Mouse (Mus musculus) CH12.LX (cell line): ENCODE measurements at regions not wholly inside any gene's neighbourhood (a gene's known extent, or its start where the extent isn't known, plus 50 kb on each side); places are given as distances from the start of the nearest gene placed in this dataset.

ENCODE experiments used
- BHLHE40 ChIP-seq: IDR thresholded peaks from 2 replicates; pipeline ENCODE4 v1.6.1; 2011; ENCODE audit warnings: mild to moderate bottlenecking, low read depth, low read length, improper control_type of control experiment
- CHD1 ChIP-seq: IDR thresholded peaks from 2 replicates; pipeline ENCODE4 v1.6.1; 2012; ENCODE audit warnings: low read depth, low read length, improper control_type of control experiment, inconsistent platforms
- CTCF ChIP-seq, 2 experiments: IDR thresholded peaks in 1 of 2; conservative IDR thresholded peaks in 1 of 2; 2 replicates each; pipeline ENCODE4 v1.5.1; 2011 to 2012; ENCODE audit warnings: low read depth in 2 of 2, low read length in 2 of 2, improper control_type of control experiment in 1 of 2, inconsistent platforms in 1 of 2, mild to moderate bottlenecking in 1 of 2, moderate library complexity in 1 of 2
- POLR2A ChIP-seq: IDR thresholded peaks from 2 replicates; pipeline ENCODE4 v1.6.1; 2011; ENCODE audit warnings: low read depth, mild to moderate bottlenecking, improper control_type of control experiment, low read length
- USF1 ChIP-seq: IDR thresholded peaks from 2 replicates; pipeline ENCODE4 v1.6.1; 2014; ENCODE audit warnings: low read depth, mild to moderate bottlenecking, inconsistent platforms, low read length, improper control_type of control experiment
- ZMIZ1 ChIP-seq: IDR thresholded peaks from 2 replicates; pipeline ENCODE4 v1.6.1; 2012; ENCODE audit warnings: low read depth, mild to moderate bottlenecking, inconsistent platforms, low read length, improper control_type of control experiment

- TF ChIP-seq CTCF (conservative IDR thresholded peaks at IDR 0.05 in 1 of 2, IDR thresholded peaks at IDR 0.05 in 1 of 2; ENCODE audit: low read depth in 2 of 2, low read length in 2 of 2) = no peak
- no peak for TF ChIP-seq USF1
- no peak for TF ChIP-seq BHLHE40
- TF ChIP-seq CHD1 = no peak
- TF ChIP-seq ZMIZ1 = no peak
- no peak for TF ChIP-seq POLR2A
Observed at GRCm38 (mm10) chr10:96709698-96710356, 93.0 kb downstream of the Btg1 start.
